Mouse (Mus musculus) liver, embryonic 15.5 days (tissue): ENCODE data around the gene B3galt2. TPM values are rescaled to one million over a fixed set of nuclear protein-coding genes. Genes with fewer than 3 reads are reported as not detected.
"Not testable (repeated sequence)": the region's sequence is repeated elsewhere in the genome, so short reads cannot be mapped to it uniquely, and the experiment has no call there.

Source experiments
- ATAC-seq: fragments of 200-750 bp; cut with Nextera tagmentation; 2 replicates; pipeline ENCODE4 v1.8.0; 2017; ENCODE audit warnings: moderate number of reproducible peaks, mild to moderate bottlenecking, moderate library complexity; ENCODE audit not compliant: insufficient read depth
- H3K27ac ChIP-seq: fragments of 300-500 bp; sonication (generic); replicated peaks from 2 replicates; pipeline ENCODE4 v1.5.1; 2015; ENCODE audit warnings: mild to moderate bottlenecking, inconsistent platforms
- H3K27me3 ChIP-seq: fragments of 300-500 bp; sonication (generic); 2 replicates; pipeline ENCODE4 v1.6.1; 2015; ENCODE audit warnings: mild to moderate bottlenecking, inconsistent platforms
- H3K36me3 ChIP-seq: fragments of 300-500 bp; sonication (generic); replicated peaks from 2 replicates; pipeline ENCODE4 v1.6.1; 2015; ENCODE audit warnings: moderate library complexity, mild to moderate bottlenecking, inconsistent platforms
- H3K4me1 ChIP-seq: fragments of 300-500 bp; sonication (generic); replicated peaks from 2 replicates; pipeline ENCODE4 v1.6.1; 2015; ENCODE audit warnings: inconsistent platforms
- H3K4me2 ChIP-seq: fragments of 300-500 bp; sonication (generic); 2 replicates; pipeline ENCODE4 v1.6.1; 2015; ENCODE audit warnings: moderate library complexity, mild to moderate bottlenecking, inconsistent platforms
- H3K4me3 ChIP-seq: fragments of 300-500 bp; sonication (generic); replicated peaks from 2 replicates; pipeline ENCODE4 v1.5.1; 2015; ENCODE audit warnings: mild to moderate bottlenecking, inconsistent platforms
- H3K9ac ChIP-seq: fragments of 300-500 bp; sonication (generic); 2 replicates; pipeline ENCODE4 v1.6.1; 2015; ENCODE audit warnings: moderate library complexity, mild to moderate bottlenecking, inconsistent platforms
- H3K9me3 ChIP-seq: fragments of 300-500 bp; sonication (generic); replicated peaks from 2 replicates; pipeline ENCODE4 v1.6.1; 2016; ENCODE audit warnings: inconsistent platforms
- WGBS: fragments of 180-500 bp; shearing (Covaris S2); methylation state at CpG from one replicate; pipeline ENCODE4 v1.1.7; 2015; ENCODE audit warnings: mixed read lengths; ENCODE audit not compliant: insufficient replicate concordance; 5-methylcytosine and 5-hydroxymethylcytosine counted together
- polyA plus RNA-seq: library from polyadenylated mRNA; unstranded; fragments of >200 nt; fragmentation: Nextera tagmentation; extraction: Ambion mirVana; gene quantifications from 2 replicates; pipeline ENCODE4 v1.2.1, GENCODE M21; 2015

The B3galt2 gene
- polyA plus RNA-seq, 1 experiment from 2014 or later = 0.08 TPM

DNA sequence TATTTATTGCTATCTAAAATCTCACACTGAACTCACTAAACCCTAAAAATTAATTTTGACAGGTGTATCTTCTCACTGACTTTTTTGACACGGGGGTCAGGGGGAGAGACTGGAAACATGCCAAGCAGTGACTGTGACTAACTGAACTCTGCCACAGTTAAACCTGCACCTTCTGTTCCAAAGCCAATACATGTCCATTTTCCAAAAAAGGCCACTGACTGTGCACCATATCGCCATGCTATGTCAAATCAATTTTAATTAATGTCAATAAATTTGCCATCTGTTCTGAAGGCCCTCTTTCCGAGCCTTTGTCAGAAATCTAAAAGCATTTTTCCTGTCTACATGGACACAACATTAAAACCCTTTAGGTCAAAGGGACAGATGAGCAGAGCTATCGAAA is 4.9 kb downstream of the B3galt2 start:
- Histone ChIP-seq H3K4me1 (no peaks in the 10 kb centered on the region; the same call in 1 of the 2 replicates), H3K4me3 (no peak overlapping the region), H3K27ac (no peak overlapping the region), H3K27me3 (no peaks in the 10 kb centered on the region), H3K36me3 (0 out of 2 replicates have a peak, but pooled peaks cover 5% of the 10 kb centered on the region), H3K9me3 (no peaks in the 10 kb centered on the region), H3K4me2 (no peak overlapping the region), H3K9ac (no peak overlapping the region)
- no peak for ATAC-seq
- 71% methylated on average over 4 of the region's 4 CpGs for WGBS

DNA sequence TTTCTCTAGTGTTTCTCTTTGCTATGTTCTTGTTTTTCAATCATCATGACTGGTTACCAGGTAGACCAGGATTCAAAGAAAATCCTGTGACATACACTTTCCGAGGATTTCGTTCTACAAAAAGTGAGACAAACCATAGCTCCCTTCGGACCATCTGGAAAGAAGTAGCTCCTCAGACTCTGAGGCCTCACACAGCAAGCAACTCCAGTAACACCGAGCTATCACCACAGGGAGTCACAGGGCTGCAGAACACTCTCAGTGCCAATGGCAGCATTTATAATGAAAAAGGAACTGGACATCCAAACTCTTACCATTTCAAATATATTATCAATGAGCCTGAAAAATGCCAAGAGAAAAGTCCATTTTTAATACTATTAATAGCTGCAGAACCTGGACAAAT is 5.8 kb downstream of the B3galt2 start:
- Histone ChIP-seq H3K9ac (no peak overlapping the region), H3K4me3 (no peak overlapping the region), H3K4me2 (no peak overlapping the region), H3K9me3 (no peaks in the 10 kb centered on the region), H3K36me3 (0 out of 2 replicates have a peak, but pooled peaks cover 5% of the 10 kb centered on the region), H3K4me1 (no peaks in the 10 kb centered on the region), H3K27ac (no peak overlapping the region), H3K27me3 (no peaks in the 10 kb centered on the region)
- WGBS = 83% methylated on average over 4 of the region's 4 CpGs
- no peak for ATAC-seq

DNA sequence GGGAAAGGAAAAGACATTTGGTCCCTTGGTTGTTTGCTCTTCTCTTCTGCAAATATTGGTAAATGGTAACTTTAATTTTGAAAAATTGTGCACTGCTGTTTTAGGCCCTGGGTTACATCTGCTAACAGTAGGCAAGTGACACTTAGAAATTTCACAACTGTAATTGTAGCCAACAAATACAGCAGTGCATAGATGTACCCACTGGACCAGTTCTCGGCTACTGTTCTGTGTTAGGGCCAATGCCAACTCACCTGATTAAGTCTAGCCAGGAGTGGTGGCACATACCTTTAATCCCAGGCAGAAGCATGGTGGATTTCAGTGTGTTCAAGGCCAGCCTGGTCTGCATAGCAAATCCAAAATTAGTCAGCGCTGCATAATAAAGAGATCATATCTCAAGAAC is 9.9 kb downstream of the B3galt2 start:
- Histone ChIP-seq H3K27me3 (no peaks in the 10 kb centered on the region), H3K9me3 (no peaks in the 10 kb centered on the region), H3K4me1 (0 out of 2 replicates have a peak, but pooled peaks cover 4% of the 10 kb centered on the region), H3K4me2 (no peak overlapping the region), H3K36me3 (0 out of 2 replicates have a peak, but pooled peaks cover 12% of the 10 kb centered on the region), H3K4me3 (no peak overlapping the region), H3K9ac (no peak overlapping the region), H3K27ac (no peak overlapping the region)
- ATAC-seq = no peak
- 83% methylated on average over 2 of the region's 2 CpGs for WGBS

DNA sequence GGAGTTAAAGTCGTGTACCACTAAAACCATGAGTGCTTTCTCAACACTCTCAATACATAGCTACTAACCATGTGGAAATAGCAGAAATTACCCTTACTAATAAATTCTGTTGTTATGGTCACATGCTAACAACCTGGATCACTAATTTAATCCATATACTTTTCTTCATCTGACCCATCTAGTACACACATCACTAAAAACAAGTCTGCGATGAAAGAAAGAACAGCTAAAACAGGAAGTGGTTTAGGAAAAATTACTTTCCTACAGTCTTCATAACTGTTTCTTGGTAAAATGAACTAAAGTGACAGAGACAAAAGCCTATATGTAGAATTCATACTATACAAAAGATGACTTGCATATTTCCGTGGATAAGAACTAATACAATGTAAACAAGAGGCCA is 13.2 kb downstream of the B3galt2 start:
- Histone ChIP-seq H3K27ac (no peak overlapping the region), H3K4me1 (0 out of 2 replicates have a peak, but pooled peaks cover 4% of the 10 kb centered on the region), H3K9ac (no peak overlapping the region), H3K27me3 (no peaks in the 10 kb centered on the region), H3K4me2 (no peak overlapping the region), H3K4me3 (no peak overlapping the region), H3K36me3 (0 out of 2 replicates have a peak, but pooled peaks cover 8% of the 10 kb centered on the region), H3K9me3 (no peaks in the 10 kb centered on the region)
- ATAC-seq = no peak
- 77% methylated on average over 3 of the region's 3 CpGs for WGBS

DNA sequence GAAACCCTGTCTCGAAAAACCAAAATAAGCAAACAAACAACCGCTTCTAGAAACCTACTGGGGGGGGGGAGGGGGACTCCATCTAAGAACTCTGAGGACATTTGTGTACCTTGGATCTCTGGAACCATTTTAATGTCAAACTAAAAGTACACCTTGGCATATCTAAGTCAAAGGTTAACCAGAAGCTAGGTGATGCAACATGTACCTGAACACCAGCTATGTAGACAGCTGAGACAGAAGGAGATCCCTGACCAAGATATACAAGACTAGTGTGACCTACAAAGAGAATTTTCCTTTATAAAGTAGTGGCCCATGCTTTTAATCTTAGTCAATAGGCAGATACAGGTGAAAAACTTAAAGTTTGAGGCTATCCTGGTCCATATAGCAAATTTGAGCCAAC is 22.7 kb downstream of the B3galt2 start:
- peak; percentile 60 for ATAC-seq
- no peak overlapping the region for H3K9ac ChIP-seq
- H3K27ac ChIP-seq = no peak overlapping the region
- peaks cover 15% of the 10 kb centered on the region; the same call in 1 of the 2 replicates for H3K36me3 ChIP-seq
- H3K4me2 ChIP-seq = no peak overlapping the region
- H3K9me3 ChIP-seq = no peaks in the 10 kb centered on the region
- H3K4me3 ChIP-seq = no peak overlapping the region
- H3K27me3 ChIP-seq = no peaks in the 10 kb centered on the region
- H3K4me1 ChIP-seq = no peaks in the 10 kb centered on the region
- 71% methylated on average over 2 of the region's 2 CpGs for WGBS

DNA sequence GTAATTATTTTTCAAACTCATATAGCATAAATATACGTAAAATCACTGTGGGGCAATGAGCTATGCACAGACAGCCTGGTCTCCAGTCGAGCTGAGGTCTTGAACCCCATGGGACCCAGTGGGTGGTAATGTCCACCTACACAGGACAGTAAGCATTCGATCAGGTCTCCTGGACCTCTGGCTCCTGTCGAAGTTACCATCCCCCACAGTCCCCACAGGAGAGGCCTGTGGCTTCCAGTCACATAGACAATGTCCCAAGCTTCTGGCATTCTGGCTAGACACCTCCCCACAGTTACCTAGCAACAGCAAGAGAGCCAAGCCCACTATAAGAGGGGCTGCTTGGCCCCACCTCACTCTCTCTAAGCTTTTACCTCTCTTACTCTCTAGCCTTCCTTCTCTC is 24.3 kb downstream of the B3galt2 start:
- not testable (repeated sequence) for H3K27me3 ChIP-seq, H3K4me1 ChIP-seq, H3K4me3 ChIP-seq, ATAC-seq, H3K27ac ChIP-seq, H3K9ac ChIP-seq, H3K9me3 ChIP-seq, H3K4me2 ChIP-seq
- H3K36me3 ChIP-seq = peaks cover 19% of the 10 kb centered on the region; the same call in 1 of the 2 replicates
- 74% methylated on average over 4 of the region's 4 CpGs for WGBS

DNA sequence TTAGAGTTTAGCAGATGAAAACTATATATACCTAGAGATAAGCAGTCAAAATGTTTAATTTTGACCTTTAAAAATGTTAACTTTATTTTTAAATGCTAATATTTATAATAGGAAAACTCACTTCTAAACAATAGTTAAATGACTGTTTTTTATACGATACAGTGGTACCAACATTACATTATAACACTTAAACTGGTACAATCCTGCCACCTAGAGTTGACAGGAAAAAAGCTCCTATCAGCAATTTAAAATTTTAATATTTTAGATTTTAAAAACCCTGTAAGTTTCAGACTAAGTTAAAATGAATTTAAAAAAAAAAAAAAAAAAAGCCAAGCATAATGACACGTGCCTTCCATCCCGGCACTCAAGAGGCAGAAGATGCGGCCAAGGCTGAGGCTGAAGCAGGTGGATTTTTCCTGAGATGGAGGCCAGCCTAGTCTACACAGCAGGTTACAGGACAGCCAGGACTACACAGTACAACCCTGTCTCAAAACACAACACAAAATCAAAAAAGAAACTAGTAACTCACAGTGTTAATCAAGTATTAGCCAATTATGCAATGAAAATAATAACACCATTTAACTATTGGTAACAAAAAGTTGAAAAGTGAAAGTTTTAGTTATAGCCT is 35.4 kb downstream of the B3galt2 start:
- no peaks in the 10 kb centered on the region for H3K27me3 ChIP-seq
- WGBS = 87% methylated on average over 4 of the region's 4 CpGs
- H3K27ac ChIP-seq = no peak overlapping the region
- H3K4me1 ChIP-seq = no peaks in the 10 kb centered on the region
- no peak for ATAC-seq
- no peak overlapping the region for H3K4me3 ChIP-seq
- peaks cover 44% of the 10 kb centered on the region for H3K36me3 ChIP-seq
- no peaks in the 10 kb centered on the region for H3K9me3 ChIP-seq
- no peak overlapping the region for H3K4me2 ChIP-seq
- H3K9ac ChIP-seq = no peak overlapping the region

DNA sequence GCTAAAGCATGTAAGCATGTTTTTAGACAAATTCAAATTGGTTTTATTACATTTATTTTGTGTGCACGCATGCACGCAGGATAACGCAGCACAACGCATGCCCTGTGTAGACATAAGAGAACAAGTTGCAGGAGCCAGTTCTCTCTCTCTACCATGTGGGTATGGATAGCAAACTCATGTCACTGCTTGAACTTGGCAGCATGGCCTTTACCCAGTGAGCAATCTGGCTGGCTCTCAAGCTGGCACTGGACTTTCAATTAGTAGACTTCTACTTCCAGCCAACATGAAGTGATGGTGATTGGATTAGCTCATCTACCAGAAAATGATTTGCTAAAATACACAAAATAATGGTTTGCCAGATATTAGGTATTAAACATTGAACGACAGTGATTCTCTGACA is 40.6 kb downstream of the B3galt2 start:
- 92% methylated on average over 5 of the region's 5 CpGs for WGBS
- H3K9me3 ChIP-seq = no peaks in the 10 kb centered on the region
- no peak overlapping the region for H3K4me2 ChIP-seq
- peaks cover 55% of the 10 kb centered on the region for H3K36me3 ChIP-seq
- ATAC-seq = no peak
- no peak overlapping the region for H3K27ac ChIP-seq
- H3K4me1 ChIP-seq = no peaks in the 10 kb centered on the region
- no peaks in the 10 kb centered on the region for H3K27me3 ChIP-seq
- no peak overlapping the region for H3K4me3 ChIP-seq
- H3K9ac ChIP-seq = no peak overlapping the region

DNA sequence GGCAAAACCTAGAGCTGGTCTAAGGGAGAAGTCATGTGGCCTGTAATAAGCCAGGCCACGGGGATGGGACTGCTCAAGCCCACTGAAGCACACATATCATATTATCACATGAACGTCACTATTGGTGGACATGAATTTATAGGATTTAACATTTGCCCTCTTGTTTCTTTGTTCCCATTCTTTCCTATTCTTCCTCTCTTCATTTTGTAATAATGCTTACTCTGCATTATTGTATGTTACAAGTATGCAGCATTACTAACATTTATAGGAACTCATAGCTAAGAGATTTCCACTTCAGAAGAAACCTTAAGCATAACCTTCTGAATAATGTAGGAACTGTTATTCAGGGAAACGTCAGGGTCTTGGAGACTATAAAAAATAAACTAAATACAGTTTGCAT is 44.4 kb downstream of the B3galt2 start:
- Histone ChIP-seq H3K4me1 (no peaks in the 10 kb centered on the region), H3K9ac (no peak overlapping the region), H3K36me3 (peaks cover 54% of the 10 kb centered on the region), H3K4me2 (no peak overlapping the region), H3K27ac (no peak overlapping the region), H3K9me3 (no peaks in the 10 kb centered on the region), H3K27me3 (no peaks in the 10 kb centered on the region), H3K4me3 (no peak overlapping the region)
- ATAC-seq = no peak
- 79% methylated on average over 3 of the region's 3 CpGs for WGBS

DNA sequence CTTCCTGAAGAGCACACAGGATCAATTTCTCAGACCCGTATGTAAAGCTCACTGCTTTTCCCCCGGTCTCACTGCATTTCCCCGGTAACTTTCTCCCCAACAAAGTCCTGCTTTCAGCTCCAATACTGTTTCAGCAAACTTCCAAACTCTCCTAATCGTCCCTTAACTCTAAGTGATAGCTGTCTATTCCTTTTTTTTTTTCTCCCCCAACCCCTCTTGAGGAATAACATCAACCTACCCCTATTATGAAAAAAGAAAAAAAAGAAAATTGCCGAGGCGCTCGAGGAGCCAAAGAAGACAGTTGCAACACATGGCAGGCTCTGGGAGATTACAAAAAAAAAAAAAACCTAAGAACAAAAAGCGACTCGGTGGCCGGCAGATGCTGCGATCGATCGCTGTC is 61.3 kb downstream of the B3galt2 start:
- H3K27ac ChIP-seq = peak overlapping the region; percentile 94
- WGBS = under 1% methylated on average over 13 of the region's 13 CpGs

DNA sequence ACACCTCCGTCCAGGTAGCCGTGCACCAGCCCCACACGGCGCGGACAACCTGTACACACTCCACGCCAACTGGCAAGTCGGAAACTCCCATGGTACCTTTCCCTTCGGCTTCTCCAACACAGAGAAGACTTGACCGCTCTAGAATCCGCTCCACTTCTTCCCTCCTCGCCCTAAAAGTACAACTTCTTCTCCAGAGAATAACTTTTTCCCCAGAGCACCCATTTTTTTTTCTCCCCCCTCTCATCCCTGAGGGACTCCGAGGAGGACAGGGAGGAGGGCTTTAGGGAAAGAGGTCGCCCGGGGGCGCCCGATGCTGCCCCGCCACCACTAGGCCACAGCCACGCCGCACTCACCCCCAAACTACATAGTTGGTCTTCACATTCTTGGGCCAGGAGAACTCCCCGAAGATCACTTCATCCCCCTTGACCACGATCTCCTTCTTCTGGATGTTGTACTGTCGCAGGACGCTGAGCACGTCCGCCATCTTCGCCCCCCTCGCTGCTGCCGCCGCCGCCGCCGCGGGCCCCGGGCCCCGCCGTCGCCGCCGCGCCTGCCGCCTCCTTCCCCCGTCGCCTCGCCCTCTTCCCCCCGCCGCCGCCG is 61.8 kb downstream of the B3galt2 start:
- peak overlapping the region; percentile 92 for H3K4me3 ChIP-seq
- H3K36me3 ChIP-seq = peaks cover 7% of the 10 kb centered on the region
- no peaks in the 10 kb centered on the region for H3K27me3 ChIP-seq
- H3K27ac ChIP-seq = peak overlapping the region; percentile 94
- 1% methylated on average over 47 of the region's 48 CpGs for WGBS
- peaks cover 21% of the 10 kb centered on the region for H3K4me1 ChIP-seq
- H3K9me3 ChIP-seq = no peaks in the 10 kb centered on the region
- peak; percentile 57 for ATAC-seq
- H3K4me2 ChIP-seq = peak overlapping the region; percentile 93
- peak overlapping the region; percentile 90 for H3K9ac ChIP-seq

More for the DNA sequence above, 61.3 kb downstream of the B3galt2 start:
- peak overlapping the region; percentile 92 for H3K4me3 ChIP-seq
- H3K4me2 ChIP-seq = peak overlapping the region; percentile 93
- H3K36me3 ChIP-seq = peaks cover 11% of the 10 kb centered on the region
- H3K4me1 ChIP-seq = peaks cover 21% of the 10 kb centered on the region
- H3K9ac ChIP-seq = peak overlapping the region; percentile 90
- no peaks in the 10 kb centered on the region for H3K9me3 ChIP-seq
- ATAC-seq = no peak
- H3K27me3 ChIP-seq = no peaks in the 10 kb centered on the region
